Mouse (Mus musculus) heart, embryonic 14.5 days (tissue): ENCODE results near the gene Ccpg1. TPM values are rescaled to one million over a fixed set of nuclear protein-coding genes. Genes with fewer than 3 reads are reported as not detected.

Experiments used
- ATAC-seq: fragments of 200-750 bp; cut with Nextera tagmentation; 2 replicates; pipeline ENCODE4 v1.8.0; 2017; ENCODE audit warnings: low read depth, moderate TSS enrichment; ENCODE audit not compliant: insufficient number of reproducible peaks, insufficient read depth, low FRiP score
- H3K27ac ChIP-seq, 2 experiments: fragments of 200-500 bp in 1 of 2; fragments of 300-500 bp in 1 of 2; sonication (generic) in 1 of 2; replicated peaks in 1 of 2; 2 replicates each; pipeline ENCODE4 v1.5.1; 2012 to 2014; ENCODE audit warnings: low read depth in 2 of 2, low read length in 2 of 2, control low read depth in 1 of 2, mild to moderate bottlenecking in 1 of 2, mixed read lengths in 1 of 2; ENCODE audit not compliant: control insufficient read depth in 1 of 2, insufficient read depth in 1 of 2
- H3K27me3 ChIP-seq: fragments of 300-500 bp; sonication (generic); 2 replicates; pipeline ENCODE4 v1.6.1; 2014; ENCODE audit warnings: mild to moderate bottlenecking, low read length, control low read depth; ENCODE audit not compliant: control insufficient read depth, insufficient read depth
- H3K36me3 ChIP-seq: fragments of 300-500 bp; sonication (generic); 2 replicates; pipeline ENCODE4 v1.6.1; 2014; ENCODE audit warnings: mild to moderate bottlenecking, control low read depth, low read length, mixed read lengths; ENCODE audit not compliant: control insufficient read depth, insufficient read depth
- H3K4me1 ChIP-seq, 2 experiments: fragments of 200-500 bp in 1 of 2; fragments of 300-500 bp in 1 of 2; sonication (generic) in 1 of 2; 2 replicates each; pipeline ENCODE4 v1.6.1; 2012 to 2014; ENCODE audit warnings: low read length in 2 of 2, control low read depth in 1 of 2, mixed read lengths in 1 of 2; ENCODE audit not compliant: control insufficient read depth in 2 of 2, insufficient read depth in 2 of 2
- H3K4me2 ChIP-seq: fragments of 300-500 bp; sonication (generic); 2 replicates; pipeline ENCODE4 v1.6.1; 2014; ENCODE audit warnings: mild to moderate bottlenecking, low read length
- H3K4me3 ChIP-seq, 2 experiments: fragments of 200-500 bp in 1 of 2; fragments of 300-500 bp in 1 of 2; sonication (generic) in 1 of 2; 2 replicates each; pipeline ENCODE4 v1.5.1; 2012 to 2014; ENCODE audit warnings: low read length in 2 of 2, mild to moderate bottlenecking in 2 of 2, control low read depth in 1 of 2, low read depth in 1 of 2, moderate library complexity in 1 of 2; ENCODE audit not compliant: control insufficient read depth in 1 of 2, insufficient read depth in 1 of 2
- H3K9ac ChIP-seq: fragments of 300-500 bp; sonication (generic); 2 replicates; pipeline ENCODE4 v1.6.1; 2014; ENCODE audit warnings: mild to moderate bottlenecking, low read length
- H3K9me3 ChIP-seq: fragments of 300-500 bp; sonication (generic); 2 replicates; pipeline ENCODE4 v1.6.1; 2016; ENCODE audit warnings: low read length, control low read depth; ENCODE audit not compliant: control insufficient read depth
- WGBS: fragments of 180-500 bp; shearing (Covaris S2); extraction: QIAGEN DNeasy Blood & Tissue Kit; methylation state at CpG from one replicate; pipeline ENCODE4 v1.1.7; 2014; 5-methylcytosine and 5-hydroxymethylcytosine counted together
- polyA plus RNA-seq: library from polyadenylated mRNA; unstranded; fragments of >200 nt; fragmentation: Nextera tagmentation; extraction: Ambion mirVana; gene quantifications from 2 replicates; pipeline ENCODE4 v1.2.1, GENCODE M21; 2014

The Ccpg1 gene
- polyA plus RNA-seq, 1 experiment from 2014 or later, result 29.8 TPM

- H3K4me3 ChIP-seq, result no peak overlapping the region
- H3K9me3 ChIP-seq, result no peaks in the 10 kb centered on the region
- H3K4me1 ChIP-seq, result no peaks in the 10 kb centered on the region
- 61% methylated on average over 3 of the region's 3 CpGs for WGBS
- H3K36me3 ChIP-seq, result peaks cover 53% of the 10 kb centered on the region
- H3K4me2 ChIP-seq, result no peak overlapping the region
- no peak overlapping the region for H3K27ac ChIP-seq
- no peak overlapping the region for H3K9ac ChIP-seq
- no peaks in the 10 kb centered on the region for H3K27me3 ChIP-seq
- ATAC-seq, result no peak
Measured at GRCm38 (mm10) chr9:73008384-73008783, 23.2 kb downstream of the Ccpg1 start.

GRCm38 (mm10) chr9:73012629-73013028 is 27.4 kb downstream of the Ccpg1 start:
- Histone ChIP-seq H3K4me1 (no peaks in the 10 kb centered on the region), H3K4me2 (no peak overlapping the region), H3K27ac (no peak overlapping the region), H3K4me3 (no peak overlapping the region), H3K9me3 (no peaks in the 10 kb centered on the region), H3K27me3 (no peaks in the 10 kb centered on the region), H3K36me3 (peaks cover 77% of the 10 kb centered on the region), H3K9ac (no peak overlapping the region)
- no peak for ATAC-seq
- 84% methylated on average over 4 of the region's 4 CpGs for WGBS

GRCm38 (mm10) chr9:73014724-73015123 is 29.5 kb downstream of the Ccpg1 start:
- Histone ChIP-seq H3K27ac (no peak overlapping the region), H3K27me3 (no peaks in the 10 kb centered on the region), H3K9ac (no peak overlapping the region), H3K4me3 (no peak overlapping the region), H3K36me3 (peaks cover 92% of the 10 kb centered on the region), H3K9me3 (no peaks in the 10 kb centered on the region), H3K4me1 (no peaks in the 10 kb centered on the region), H3K4me2 (no peak overlapping the region)
- ATAC-seq, result no peak
- WGBS, result 61% methylated on average over 13 of the region's 13 CpGs

- Histone ChIP-seq H3K4me1 (no peaks in the 10 kb centered on the region), H3K9me3 (no peaks in the 10 kb centered on the region), H3K27ac (no peak overlapping the region), H3K27me3 (no peaks in the 10 kb centered on the region), H3K4me3 (no peak overlapping the region), H3K36me3 (peaks cover 82% of the 10 kb centered on the region), H3K9ac (no peak overlapping the region), H3K4me2 (no peak overlapping the region)
- 86% methylated on average over 10 of the region's 10 CpGs for WGBS
- ATAC-seq, result no peak
Measured at GRCm38 (mm10) chr9:73019841-73020240, 34.6 kb downstream of the Ccpg1 start.

GRCm38 (mm10) chr9:73020566-73021097 is 35.4 kb downstream of the Ccpg1 start:
- Histone ChIP-seq H3K27me3 (no peaks in the 10 kb centered on the region), H3K9me3 (no peaks in the 10 kb centered on the region), H3K4me2 (no peak overlapping the region), H3K9ac (no peak overlapping the region), H3K36me3 (peaks cover 74% of the 10 kb centered on the region), H3K27ac (no peak overlapping the region), H3K4me1 (peaks cover under 1 to 1% of the 10 kb centered on the region in 2 experiments; a peak in 2 of 4 replicates), H3K4me3 (no peak overlapping the region)
- WGBS, result 85% methylated on average over 5 of the region's 5 CpGs
- ATAC-seq, result no peak

GRCm38 (mm10) chr9:73025818-73026636 is 40.8 kb downstream of the Ccpg1 start:
- Histone ChIP-seq H3K27ac (peak overlapping the region; percentile 13 to 61; a peak in 3 of 4 replicates), H3K27me3 (no peaks in the 10 kb centered on the region), H3K4me3 (0 out of 4 replicates have a peak overlapping the region, but pooled peaks of 1 of the 2 experiments have one; percentile 3), H3K4me2 (peak overlapping the region; percentile 46), H3K4me1 (peaks cover 3 to 5% of the 10 kb centered on the region in 2 experiments; a peak in 2 of 4 replicates), H3K9ac (peak overlapping the region; percentile 10; the same call in 1 of the 2 replicates), H3K9me3 (no peaks in the 10 kb centered on the region), H3K36me3 (peaks cover 40% of the 10 kb centered on the region)
- peak; percentile 76 for ATAC-seq
- WGBS, result 13% methylated on average over 16 of the region's 17 CpGs

GRCm38 (mm10) chr9:73030443-73030842 is 45.2 kb downstream of the Ccpg1 start:
- peaks cover 3 to 5% of the 10 kb centered on the region in 2 experiments; a peak in 2 of 4 replicates for H3K4me1 ChIP-seq
- 84% methylated on average over 1 of the region's 1 CpGs for WGBS

More at GRCm38 (mm10) chr9:73030443-73030842, 45.2 kb downstream of the Ccpg1 start:
- H3K36me3 ChIP-seq, result peaks cover 47% of the 10 kb centered on the region
- ATAC-seq, result no peak
- no peak overlapping the region for H3K4me3 ChIP-seq
- no peak overlapping the region for H3K9ac ChIP-seq
- H3K27me3 ChIP-seq, result no peaks in the 10 kb centered on the region
- no peaks in the 10 kb centered on the region for H3K9me3 ChIP-seq
- no peak overlapping the region for H3K27ac ChIP-seq
- no peak overlapping the region for H3K4me2 ChIP-seq
